Mouse (Mus musculus): ENCODE measurements around the gene Per1. TPM values are rescaled to one million over a fixed set of nuclear protein-coding genes. Genes with fewer than 3 reads are reported as not detected.

The Per1 gene
- polyA plus RNA-seq, 1 experiment from 2014 or later, result 9.1 TPM

DNA sequence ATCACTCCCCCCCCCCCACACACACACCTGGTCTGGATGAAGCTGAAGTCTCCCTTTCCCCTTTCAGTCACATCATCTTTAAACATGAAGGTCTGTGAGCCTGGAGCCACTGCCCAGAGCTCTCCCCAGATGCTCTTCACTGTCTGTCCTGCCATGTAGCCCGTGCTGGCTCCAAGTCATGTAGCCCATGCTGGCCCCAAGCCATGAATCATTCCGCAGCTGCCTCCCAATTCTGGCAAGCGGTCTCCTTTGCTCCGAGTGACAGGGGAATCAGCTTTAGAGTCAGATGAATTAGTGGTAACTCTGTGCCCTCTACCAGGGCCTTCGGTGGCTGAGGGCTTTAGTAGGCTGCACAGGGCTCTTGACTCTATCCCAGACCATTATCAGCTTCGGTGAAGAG is 54.7 kb downstream of the Per1 start:
- no peaks in the 10 kb centered on the region for H3K4me1 ChIP-seq (ENCODE audit: control insufficient read depth, insufficient read depth, low read length)
- WGBS, result 78% methylated on average over 6 of the region's 6 CpGs
- H3K27ac ChIP-seq (replicated peaks; ENCODE audit: low read depth, low read length), result no peak overlapping the region
- DNase-seq (ENCODE audit: low spot score) (no peak), ATAC-seq (ENCODE audit: insufficient number of reproducible peaks, low FRiP score, low TSS enrichment, low read depth) (no peak)
- no peak overlapping the region for H3K4me2 ChIP-seq (ENCODE audit: low read depth, severe bottlenecking)
- H3K9me3 ChIP-seq (ENCODE audit: control insufficient read depth, low read length), result no peaks in the 10 kb centered on the region
- no peaks in the 10 kb centered on the region for H3K27me3 ChIP-seq (ENCODE audit: control insufficient read depth, insufficient read depth, low read length)
- H3K4me3 ChIP-seq (ENCODE audit: low read depth, low read length), result no peak overlapping the region
- H3K9ac ChIP-seq (ENCODE audit: low read length), result no peak overlapping the region
- H3K36me3 ChIP-seq (ENCODE audit: control insufficient read depth, insufficient read depth, low read length), result no peaks in the 10 kb centered on the region

DNA sequence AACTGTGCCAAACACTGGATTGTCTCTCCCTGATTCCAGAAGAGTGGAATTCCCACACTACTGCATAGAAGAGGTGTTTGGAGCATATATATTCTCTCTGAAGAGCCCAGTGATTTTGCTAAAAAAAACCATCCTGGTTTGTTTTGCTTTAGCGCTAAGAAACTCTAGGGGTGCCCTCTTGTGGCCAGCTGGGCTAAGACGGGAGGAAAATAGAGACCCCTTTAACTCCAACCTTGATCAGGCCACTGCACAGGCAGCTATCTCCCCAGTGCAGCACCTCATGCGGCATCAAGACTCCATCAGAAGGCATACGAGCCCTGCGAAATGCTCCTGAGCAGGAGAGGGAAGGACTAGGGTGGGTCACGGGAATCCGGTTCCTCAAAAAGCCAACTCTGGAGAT is 55.4 kb downstream of the Per1 start:
- Histone ChIP-seq H3K9me3 (ENCODE audit: control insufficient read depth, low read length) (no peaks in the 10 kb centered on the region), H3K4me1 (ENCODE audit: control insufficient read depth, insufficient read depth, low read length) (no peaks in the 10 kb centered on the region), H3K27ac (replicated peaks; ENCODE audit: low read depth, low read length) (no peak overlapping the region), H3K9ac (ENCODE audit: low read length) (no peak overlapping the region; the same call in 1 of the 2 replicates), H3K36me3 (ENCODE audit: control insufficient read depth, insufficient read depth, low read length) (no peaks in the 10 kb centered on the region), H3K27me3 (ENCODE audit: control insufficient read depth, insufficient read depth, low read length) (peaks cover 2% of the 10 kb centered on the region; the same call in 1 of the 2 replicates), H3K4me3 (ENCODE audit: low read depth, low read length) (no peak overlapping the region; the same call in 1 of the 2 replicates), H3K4me2 (ENCODE audit: low read depth, severe bottlenecking) (peak overlapping the region; percentile 39)
- ATAC-seq (ENCODE audit: insufficient number of reproducible peaks, low FRiP score, low TSS enrichment, low read depth) (no peak), DNase-seq (ENCODE audit: low spot score) (peak; percentile 79)
- 7% methylated on average over 7 of the region's 7 CpGs for WGBS

DNA sequence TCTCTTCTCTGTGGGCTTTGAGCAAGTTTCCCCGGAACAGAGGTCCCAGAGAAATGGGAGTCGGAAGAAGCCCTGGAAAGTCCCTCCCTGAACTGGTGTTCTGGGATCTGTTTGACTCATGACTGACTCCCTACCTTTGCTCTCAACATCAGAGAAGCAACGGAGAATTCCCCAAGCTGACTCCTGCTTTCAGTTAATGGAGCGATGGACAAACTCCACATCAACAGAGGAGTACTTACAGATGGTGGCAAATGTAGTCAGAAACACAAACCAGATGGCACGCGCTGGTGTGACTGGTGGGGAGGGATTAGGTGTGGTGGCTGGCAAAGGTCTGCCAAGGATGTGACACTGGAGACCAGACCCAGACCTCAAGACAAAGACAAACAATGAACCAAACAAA is 56.0 kb downstream of the Per1 start:
- 35% methylated on average over 6 of the region's 6 CpGs for WGBS
- peaks cover 4% of the 10 kb centered on the region; the same call in 1 of the 2 replicates for H3K27me3 ChIP-seq (ENCODE audit: control insufficient read depth, insufficient read depth, low read length)
- no peak for ATAC-seq (ENCODE audit: insufficient number of reproducible peaks, low FRiP score, low TSS enrichment, low read depth)
- no peaks in the 10 kb centered on the region for H3K4me1 ChIP-seq (ENCODE audit: control insufficient read depth, insufficient read depth, low read length)
- peak overlapping the region; percentile 3; the same call in 1 of the 2 replicates for H3K9ac ChIP-seq (ENCODE audit: low read length)
- no peak overlapping the region; the same call in 1 of the 2 replicates for H3K4me3 ChIP-seq (ENCODE audit: low read depth, low read length)
- no peaks in the 10 kb centered on the region for H3K9me3 ChIP-seq (ENCODE audit: control insufficient read depth, low read length)
- DNase-seq (ENCODE audit: low spot score), result peak; percentile 53
- no peaks in the 10 kb centered on the region for H3K36me3 ChIP-seq (ENCODE audit: control insufficient read depth, insufficient read depth, low read length)
- peak overlapping the region; percentile 39 for H3K4me2 ChIP-seq (ENCODE audit: low read depth, severe bottlenecking)
- H3K27ac ChIP-seq (replicated peaks; ENCODE audit: low read depth, low read length), result no peak overlapping the region

DNA sequence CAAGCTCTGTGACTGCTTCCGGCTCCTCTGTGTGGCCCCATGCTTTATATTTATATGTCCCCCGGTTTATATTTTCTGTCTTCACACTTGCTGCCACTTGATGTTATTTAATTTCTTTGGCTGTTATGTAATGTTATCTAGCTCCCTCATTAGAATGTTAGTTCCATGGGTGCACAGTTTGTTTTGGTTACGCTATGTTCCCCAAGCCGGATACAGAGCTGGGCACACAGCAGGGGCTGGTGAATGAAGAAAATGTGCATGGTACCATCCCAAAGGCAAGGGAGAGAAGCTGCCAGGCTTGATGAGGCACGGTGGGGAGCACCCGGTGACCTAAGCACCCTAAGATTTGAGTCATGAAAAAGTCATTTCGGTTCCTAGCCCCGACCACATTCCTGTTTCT is 58.8 kb downstream of the Per1 start:
- Histone ChIP-seq H3K27me3 (ENCODE audit: control insufficient read depth, insufficient read depth, low read length) (peaks cover 22% of the 10 kb centered on the region), H3K4me2 (ENCODE audit: low read depth, severe bottlenecking) (no peak overlapping the region), H3K36me3 (ENCODE audit: control insufficient read depth, insufficient read depth, low read length) (no peaks in the 10 kb centered on the region), H3K27ac (replicated peaks; ENCODE audit: low read depth, low read length) (no peak overlapping the region), H3K9me3 (ENCODE audit: control insufficient read depth, low read length) (no peaks in the 10 kb centered on the region), H3K4me1 (ENCODE audit: control insufficient read depth, insufficient read depth, low read length) (peaks cover 2% of the 10 kb centered on the region; the same call in 1 of the 2 replicates), H3K9ac (ENCODE audit: low read length) (no peak overlapping the region), H3K4me3 (ENCODE audit: low read depth, low read length) (no peak overlapping the region)
- WGBS, result 84% methylated on average over 8 of the region's 8 CpGs
- ATAC-seq (ENCODE audit: insufficient number of reproducible peaks, low FRiP score, low TSS enrichment, low read depth) (no peak), DNase-seq (ENCODE audit: low spot score) (no peak)

DNA sequence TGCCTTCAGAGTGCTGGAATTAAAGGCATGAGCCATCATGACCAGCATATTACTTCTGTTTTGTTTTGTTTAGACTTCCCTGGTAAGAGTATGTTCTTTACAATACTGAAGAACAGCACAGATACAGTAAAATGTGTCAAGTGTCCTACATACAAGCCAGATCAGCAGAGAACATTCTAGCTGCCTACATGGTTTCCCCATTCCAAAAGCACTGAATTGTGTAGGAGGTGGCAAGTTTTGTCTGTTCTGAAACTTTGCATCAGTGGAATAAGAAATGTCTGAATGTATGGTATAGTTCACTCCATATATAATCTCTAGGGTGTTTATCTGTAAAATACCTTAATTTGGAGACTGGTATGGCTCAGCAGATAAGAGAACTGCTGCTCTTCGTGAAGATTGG is 60.3 kb downstream of the Per1 start:
- H3K4me3 ChIP-seq (ENCODE audit: low read depth, low read length), result no peak overlapping the region
- peaks cover 22% of the 10 kb centered on the region for H3K27me3 ChIP-seq (ENCODE audit: control insufficient read depth, insufficient read depth, low read length)
- DNase-seq (ENCODE audit: low spot score) (no peak), ATAC-seq (ENCODE audit: insufficient number of reproducible peaks, low FRiP score, low TSS enrichment, low read depth) (no peak)
- H3K4me1 ChIP-seq (ENCODE audit: control insufficient read depth, insufficient read depth, low read length), result peaks cover 2% of the 10 kb centered on the region; the same call in 1 of the 2 replicates
- H3K9me3 ChIP-seq (ENCODE audit: control insufficient read depth, low read length), result no peaks in the 10 kb centered on the region
- WGBS, result 58% methylated on average over 1 of the region's 1 CpGs
- H3K27ac ChIP-seq (replicated peaks; ENCODE audit: low read depth, low read length), result no peak overlapping the region
- H3K4me2 ChIP-seq (ENCODE audit: low read depth, severe bottlenecking), result no peak overlapping the region
- H3K36me3 ChIP-seq (ENCODE audit: control insufficient read depth, insufficient read depth, low read length), result no peaks in the 10 kb centered on the region
- no peak overlapping the region for H3K9ac ChIP-seq (ENCODE audit: low read length)

DNA sequence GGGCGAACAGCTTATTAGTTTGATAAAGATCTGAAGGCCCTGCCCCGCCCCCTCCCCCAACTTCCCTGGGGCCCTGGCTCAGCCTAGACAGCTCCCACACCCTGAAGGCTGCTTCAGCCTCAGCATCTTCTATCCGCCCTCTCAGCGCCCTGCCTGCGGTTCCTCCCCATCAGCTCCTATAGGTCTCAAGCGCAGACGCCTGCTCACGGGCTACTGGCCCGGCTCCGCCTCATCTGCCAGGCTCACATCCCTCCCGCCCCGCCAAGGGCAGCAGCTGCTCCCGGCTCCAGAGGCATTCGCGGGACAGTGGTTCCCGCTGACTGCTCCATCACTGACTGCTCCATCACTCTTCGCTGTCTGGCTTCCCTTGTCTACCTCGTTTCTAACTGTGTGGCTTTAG is 61.8 kb downstream of the Per1 start, which contains the start of gene Alox12b:
TSS of gene Alox12b (plus strand) at position 190 of the 400 bp plus-strand sequence.
- 0 out of 2 replicates have a peak within 1 kb of the TSS, but pooled peaks have one; percentile 27 for H3K9ac ChIP-seq (ENCODE audit: low read length)
- no peaks in the 10 kb centered on the region for H3K9me3 ChIP-seq (ENCODE audit: control insufficient read depth, low read length)
- no peaks in the 10 kb centered on the region for H3K36me3 ChIP-seq (ENCODE audit: control insufficient read depth, insufficient read depth, low read length)
- peaks cover 2% of the 10 kb centered on the region; the same call in 1 of the 2 replicates for H3K4me1 ChIP-seq (ENCODE audit: control insufficient read depth, insufficient read depth, low read length)
- peak within 1 kb of the TSS; percentile 34 for H3K4me2 ChIP-seq (ENCODE audit: low read depth, severe bottlenecking)
- 3% methylated on average over 18 of the region's 18 CpGs for WGBS
- ATAC-seq (ENCODE audit: insufficient number of reproducible peaks, low FRiP score, low TSS enrichment, low read depth) (no peak), DNase-seq (ENCODE audit: low spot score) (peak; percentile 60)
- peak within 1 kb of the TSS; percentile 11; the same call in 1 of the 2 replicates for H3K4me3 ChIP-seq (ENCODE audit: low read depth, low read length)
- H3K27ac ChIP-seq (replicated peaks; ENCODE audit: low read depth, low read length), result no peak within 1 kb of the TSS
- peaks cover 22% of the 10 kb centered on the region for H3K27me3 ChIP-seq (ENCODE audit: control insufficient read depth, insufficient read depth, low read length)

Other genes with a start within 250 kb of the Per1 start
- gene Ndel1, start 223.4 kb upstream of the Per1 start, polyA plus RNA-seq (2014; fragmentation: Nextera tagmentation; extraction: Ambion mirVana), result 53.2 and 57.8 TPM in 2 replicates
- gene Rnf222, start 206.7 kb upstream of the Per1 start, polyA plus RNA-seq (2014; fragmentation: Nextera tagmentation; extraction: Ambion mirVana), result not detected in 2 replicates
- gene Rpl26, start 193.6 kb upstream of the Per1 start, polyA plus RNA-seq (2014; fragmentation: Nextera tagmentation; extraction: Ambion mirVana), result 1,145 and 1,149 TPM in 2 replicates
- not detected in 2 replicates for gene Odf4, start 168.1 kb upstream of the Per1 start, polyA plus RNA-seq (2014; fragmentation: Nextera tagmentation; extraction: Ambion mirVana)
- gene Arhgef15, start 137.7 kb upstream of the Per1 start, polyA plus RNA-seq (2014; fragmentation: Nextera tagmentation; extraction: Ambion mirVana), result 6.7 and 7.7 TPM in 2 replicates
- gene Slc25a35, start 127.1 kb upstream of the Per1 start, polyA plus RNA-seq (2014; fragmentation: Nextera tagmentation; extraction: Ambion mirVana), result 2.6 and 3.0 TPM in 2 replicates
- 82.6 and 84.4 TPM in 2 replicates for gene Rangrf, start 120.0 kb upstream of the Per1 start, polyA plus RNA-seq (2014; fragmentation: Nextera tagmentation; extraction: Ambion mirVana)
- gene Pfas, start 86.8 kb upstream of the Per1 start, polyA plus RNA-seq (2014; fragmentation: Nextera tagmentation; extraction: Ambion mirVana), result 43.6 and 48.8 TPM in 2 replicates
- gene Ctc1, start 79.3 kb upstream of the Per1 start, polyA plus RNA-seq (2014; fragmentation: Nextera tagmentation; extraction: Ambion mirVana), result 80.4 and 83.1 TPM in 2 replicates
- 171 and 178 TPM in 2 replicates for gene Aurkb, start 49.6 kb upstream of the Per1 start, polyA plus RNA-seq (2014; fragmentation: Nextera tagmentation; extraction: Ambion mirVana)
- gene Borcs6, start 35.5 kb upstream of the Per1 start, polyA plus RNA-seq (2014; fragmentation: Nextera tagmentation; extraction: Ambion mirVana), result 6.2 and 7.0 TPM in 2 replicates
- 34.6 and 36.7 TPM in 2 replicates for gene Tmem107, start 24.4 kb upstream of the Per1 start, polyA plus RNA-seq (2014; fragmentation: Nextera tagmentation; extraction: Ambion mirVana)
- 64.2 and 73.3 TPM in 2 replicates for gene Vamp2, start 6.7 kb upstream of the Per1 start, polyA plus RNA-seq (2014; fragmentation: Nextera tagmentation; extraction: Ambion mirVana)
- 0.54 and 0.65 TPM in 2 replicates for gene Hes7, start 25.2 kb downstream of the Per1 start, polyA plus RNA-seq (2014; fragmentation: Nextera tagmentation; extraction: Ambion mirVana)
- gene 9130213A22Rik, start 27.4 kb downstream of the Per1 start, polyA plus RNA-seq (2014; fragmentation: Nextera tagmentation; extraction: Ambion mirVana), result 0.19 TPM in 1 of 2 replicates, not detected in the other
- 0.17 and 0.25 TPM in 2 replicates for gene Aloxe3, start 30.7 kb downstream of the Per1 start, polyA plus RNA-seq (2014; fragmentation: Nextera tagmentation; extraction: Ambion mirVana)
- gene Alox12b, start 61.8 kb downstream of the Per1 start, polyA plus RNA-seq (2014; fragmentation: Nextera tagmentation; extraction: Ambion mirVana), result 0.05 TPM in 1 of 2 replicates, not detected in the other
- gene Alox8, start 102.6 kb downstream of the Per1 start, polyA plus RNA-seq (2014; fragmentation: Nextera tagmentation; extraction: Ambion mirVana), result 0.07 TPM in 1 of 2 replicates, not detected in the other
- not detected in 2 replicates for gene Gucy2e, start 141.8 kb downstream of the Per1 start, polyA plus RNA-seq (2014; fragmentation: Nextera tagmentation; extraction: Ambion mirVana)
- gene Cntrob, start 228.6 kb downstream of the Per1 start, polyA plus RNA-seq (2014; fragmentation: Nextera tagmentation; extraction: Ambion mirVana), result 23.4 and 24.5 TPM in 2 replicates
- 149 and 161 TPM in 2 replicates for gene Trappc1, start 228.8 kb downstream of the Per1 start, polyA plus RNA-seq (2014; fragmentation: Nextera tagmentation; extraction: Ambion mirVana)
- gene Kcnab3, start 231.0 kb downstream of the Per1 start, polyA plus RNA-seq (2014; fragmentation: Nextera tagmentation; extraction: Ambion mirVana), result 2.2 TPM in 2 replicates
- 25.0 and 28.5 TPM in 2 replicates for gene Rnf227, start 245.2 kb downstream of the Per1 start, polyA plus RNA-seq (2014; fragmentation: Nextera tagmentation; extraction: Ambion mirVana)